ENCODE assay signal across 9 mouse cellular contexts in genomic region chr6:42227240-42228101, GRCm38 (mm10). TPM values are rescaled to one million over a fixed set of nuclear protein-coding genes. Genes with fewer than 3 reads are reported as not detected.
DNase-seq lines count a peak whose midpoint lies in the region; ATAC-seq and TF ChIP-seq lines count a peak whose summit lies in the region.
"Had no signal": no experiment of that assay in that cellular context is flagged by ENCODE, and none has a peak within 500 bp of the region (broad histone marks: within the 10 kb centered on the region; RNA-seq: fewer than 3 reads in every experiment).

No protein-coding gene starts in this region.

- H3K4me2 ChIP-seq in forebrain, postnatal 0 days (ENCODE audit: low read depth), result no peak overlapping the region
- no peak overlapping the region for H3K4me2 ChIP-seq in liver, postnatal 0 days (ENCODE audit: low read depth, low read length)

- ATAC-seq in cerebellum, adult (ENCODE audit: insufficient number of reproducible peaks, low FRiP score, low TSS enrichment), result peak; percentile 68
- no peak for ATAC-seq in forebrain, postnatal 0 days
- no peak for ATAC-seq in liver, postnatal 0 days
- ATAC-seq in neutrophil, adult 5-6 weeks (ENCODE audit: extremely low read depth, insufficient number of reproducible peaks, low FRiP score, poor library complexity, severe bottlenecking), result peak; percentile 82; the same call in 1 of the 2 replicates

- no peak for TF ChIP-seq EP300 in liver, postnatal 0 days (IDR thresholded peaks at IDR 0.05; ENCODE audit: low read depth)

- no peak overlapping the region for H3K9ac ChIP-seq in ES-E14 (ENCODE audit: insufficient read depth, low read depth, low read length, poor library complexity, severe bottlenecking)
- H3K9ac ChIP-seq in forebrain, postnatal 0 days, result no peak overlapping the region
- H3K9ac ChIP-seq in liver, postnatal 0 days (replicated peaks), result no peak overlapping the region

- H3K36me3 ChIP-seq in ES-E14 (ENCODE audit: control insufficient read depth, insufficient read depth, low read length, poor library complexity, severe bottlenecking), result no peaks in the 10 kb centered on the region
- H3K36me3 ChIP-seq in forebrain, postnatal 0 days (ENCODE audit: insufficient read depth), result no peaks in the 10 kb centered on the region
- H3K36me3 ChIP-seq in liver, postnatal 0 days (replicated peaks; ENCODE audit: insufficient read depth, low read length), result no peaks in the 10 kb centered on the region

- in situ Hi-C loops in ES-E14 (cut with MboI; ENCODE audit: low sequenced_read_pairs in 2 of 2, unreplicated experiment in 2 of 2), result loop anchor here in 1 of 2 experiments (10.0 kb wide), 1 partner anchor 637 kb away; no protein-coding TSS in a partner anchor

- peak; percentile 85 for TF ChIP-seq CTCF in forebrain, postnatal 0 days (IDR thresholded peaks at IDR 0.05; ENCODE audit: low read depth)
- TF ChIP-seq CTCF in liver, postnatal 0 days (IDR thresholded peaks at IDR 0.05; ENCODE audit: low read depth), result peak; percentile 87

- 34% methylated on average over 17 of the region's 17 CpGs for WGBS in forebrain, postnatal 0 days
- 31% methylated on average over 17 of the region's 17 CpGs for WGBS in liver, postnatal 0 days (ENCODE audit: insufficient replicate concordance)

- no peaks in the 10 kb centered on the region for H3K27me3 ChIP-seq in forebrain, postnatal 0 days (ENCODE audit: insufficient read depth, low read length)
- H3K27me3 ChIP-seq in liver, postnatal 0 days (ENCODE audit: insufficient read depth, low read length), result no peaks in the 10 kb centered on the region

- no peak overlapping the region for H3K27ac ChIP-seq in ES-E14 (ENCODE audit: insufficient read depth, low read depth, low read length, poor library complexity, severe bottlenecking)
- H3K27ac ChIP-seq in forebrain, postnatal 0 days (ENCODE audit: low read depth, low read length), result no peak overlapping the region
- H3K27ac ChIP-seq in liver, postnatal 0 days (ENCODE audit: low read depth), result no peak overlapping the region

- DNase-seq in 416B (ENCODE audit: low read depth) (peak; percentile 74), ES-E14 (ENCODE audit: low read depth, low spot score) (peak; percentile 49)
- peak; percentile 87 for DNase-seq in forebrain, postnatal 0 days
- peak; percentile 73 for DNase-seq in kidney, adult 9 months
- peak; percentile 78 for DNase-seq in liver, postnatal 0 days
- peak; percentile 14 to 74 for DNase-seq in thymus, postnatal 10 days (ENCODE audit: low spot score in 2 of 2)

- no peak overlapping the region for H3K4me3 ChIP-seq in ES-E14 (ENCODE audit: insufficient read depth in 1 of 2, low read depth in 1 of 2, low read length in 2 of 2, poor library complexity in 1 of 2, severe bottlenecking in 1 of 2)
- no peak overlapping the region for H3K4me3 ChIP-seq in forebrain, postnatal 0 days (ENCODE audit: low read depth, low read length)
- H3K4me3 ChIP-seq in liver, postnatal 0 days (ENCODE audit: low read depth, low read length), result no peak overlapping the region

- no peaks in the 10 kb centered on the region for H3K4me1 ChIP-seq in ES-E14 (ENCODE audit: control insufficient read depth in 2 of 2, insufficient read depth in 2 of 2, low read length in 2 of 2, poor library complexity in 1 of 2)
- H3K4me1 ChIP-seq in forebrain, postnatal 0 days (ENCODE audit: insufficient read depth), result no peaks in the 10 kb centered on the region
- H3K4me1 ChIP-seq in liver, postnatal 0 days (ENCODE audit: insufficient read depth), result no peaks in the 10 kb centered on the region

- no peaks in the 10 kb centered on the region for H3K9me3 ChIP-seq in ES-E14 (ENCODE audit: control insufficient read depth, insufficient read depth, low read depth, low read length)
- H3K9me3 ChIP-seq in forebrain, postnatal 0 days (ENCODE audit: low read length), result no peaks in the 10 kb centered on the region
- H3K9me3 ChIP-seq in liver, postnatal 0 days (ENCODE audit: low read length), result no peaks in the 10 kb centered on the region

TF ChIP-seq in ES-E14, 5 proteins besides CTCF, POLR2A, EP300 and RAD21:
- TF ChIP-seq ZC3H11A (IDR thresholded peaks at IDR 0.05; ENCODE audit: borderline replicate concordance, low read depth, low read length), result peak; percentile 93
- TF ChIP-seq HCFC1 (IDR thresholded peaks at IDR 0.05; ENCODE audit: borderline replicate concordance, insufficient read depth, low read length), result no peak
- TF ChIP-seq ZNF384 (IDR thresholded peaks at IDR 0.05; ENCODE audit: low read depth, low read length), result peak; percentile 84

RNA-seq across cellular contexts. Expression of gene Tas2r144, which starts 12.3 kb away (rescaled TPM):
- not detected in 2 replicates for total RNA-seq in ES-E14 (2012; rRNA removed)
- not detected in 2 replicates for total RNA-seq in forebrain, postnatal 0 days (2014; rRNA removed)
- polyA plus RNA-seq in forebrain, postnatal 0 days (2015; fragmentation: Nextera tagmentation; extraction: Ambion mirVana), result not detected in 2 replicates
- not detected in 2 replicates for polyA plus RNA-seq in liver, postnatal 0 days (2015; fragmentation: Nextera tagmentation; extraction: Ambion mirVana)
- not detected in 2 replicates for total RNA-seq in neutrophil, adult 5-6 weeks (2017)
- polyA plus RNA-seq: heart, embryonic 14.5 days had no signal

RNA-seq across cellular contexts. Expression of gene Gstk1, which starts 18.3 kb away (rescaled TPM):
- 7.9 and 8.1 TPM in 2 replicates for total RNA-seq in ES-E14 (2012; rRNA removed)
- total RNA-seq in forebrain, postnatal 0 days (2014; rRNA removed), result 6.8 and 7.3 TPM in 2 replicates
- polyA plus RNA-seq in forebrain, postnatal 0 days (2015; fragmentation: Nextera tagmentation; extraction: Ambion mirVana), result 9.4 and 9.8 TPM in 2 replicates
- 20.5 and 26.7 TPM in 2 replicates for polyA plus RNA-seq in liver, postnatal 0 days (2015; fragmentation: Nextera tagmentation; extraction: Ambion mirVana)
- total RNA-seq in neutrophil, adult 5-6 weeks (2017), result 3.9 and 4.2 TPM in 2 replicates

RNA-seq across cellular contexts. Expression of gene Tmem139, which starts 34.3 kb away (rescaled TPM):
- 1.3 and 1.6 TPM in 2 replicates for total RNA-seq in ES-E14 (2012; rRNA removed)
- total RNA-seq in forebrain, postnatal 0 days (2014; rRNA removed), result not detected in 2 replicates
- polyA plus RNA-seq in forebrain, postnatal 0 days (2015; fragmentation: Nextera tagmentation; extraction: Ambion mirVana), result 0.24 TPM in 1 of 2 replicates, not detected in the other
- polyA plus RNA-seq in liver, postnatal 0 days (2015; fragmentation: Nextera tagmentation; extraction: Ambion mirVana), result not detected in 2 replicates
- not detected in 2 replicates for total RNA-seq in neutrophil, adult 5-6 weeks (2017)

RNA-seq across cellular contexts. Expression of gene Casp2, which starts 37.3 kb away (rescaled TPM):
- total RNA-seq in ES-E14 (2012; rRNA removed), result 34.8 and 51.6 TPM in 2 replicates
- total RNA-seq in forebrain, postnatal 0 days (2014; rRNA removed), result 35.0 and 54.0 TPM in 2 replicates
- polyA plus RNA-seq in forebrain, postnatal 0 days (2015; fragmentation: Nextera tagmentation; extraction: Ambion mirVana), result 21.3 and 24.7 TPM in 2 replicates
- 10.3 and 11.1 TPM in 2 replicates for polyA plus RNA-seq in liver, postnatal 0 days (2015; fragmentation: Nextera tagmentation; extraction: Ambion mirVana)
- 69.6 and 74.8 TPM in 2 replicates for total RNA-seq in neutrophil, adult 5-6 weeks (2017)

RNA-seq across cellular contexts. Expression of gene Clcn1, which starts 59.0 kb away (rescaled TPM):
- 1.2 and 2.9 TPM in 2 replicates for total RNA-seq in ES-E14 (2012; rRNA removed)
- total RNA-seq in forebrain, postnatal 0 days (2014; rRNA removed), result 1.8 and 3.3 TPM in 2 replicates
- polyA plus RNA-seq in forebrain, postnatal 0 days (2015; fragmentation: Nextera tagmentation; extraction: Ambion mirVana), result 0.55 and 0.74 TPM in 2 replicates
- polyA plus RNA-seq in liver, postnatal 0 days (2015; fragmentation: Nextera tagmentation; extraction: Ambion mirVana), result 0.09 TPM in 1 of 2 replicates, not detected in the other
- 0.81 and 1.1 TPM in 2 replicates for total RNA-seq in neutrophil, adult 5-6 weeks (2017)

Comparison
In these comparisons a context has a peak if more than half of its experiments do, and no peak if none do; other contexts are left out.
1. ATAC-seq: peak in cerebellum, adult (single experiment) and neutrophil, adult 5-6 weeks (single experiment); none in forebrain, postnatal 0 days (single experiment) and liver, postnatal 0 days (single experiment).
2. Peak in every context shown above with its lines, with median percentiles within 50 percentile points of each other: DNase-seq.